Mouse (Mus musculus) retina, embryonic 14.5 days (tissue): ENCODE data around the gene Eral1.

Experiments used
- DNase-seq: peaks from one replicate; pipeline ENCODE4 v3.0.0-alpha.2; 2015; ENCODE audit warnings: low spot score

Gene Eral1

DNA sequence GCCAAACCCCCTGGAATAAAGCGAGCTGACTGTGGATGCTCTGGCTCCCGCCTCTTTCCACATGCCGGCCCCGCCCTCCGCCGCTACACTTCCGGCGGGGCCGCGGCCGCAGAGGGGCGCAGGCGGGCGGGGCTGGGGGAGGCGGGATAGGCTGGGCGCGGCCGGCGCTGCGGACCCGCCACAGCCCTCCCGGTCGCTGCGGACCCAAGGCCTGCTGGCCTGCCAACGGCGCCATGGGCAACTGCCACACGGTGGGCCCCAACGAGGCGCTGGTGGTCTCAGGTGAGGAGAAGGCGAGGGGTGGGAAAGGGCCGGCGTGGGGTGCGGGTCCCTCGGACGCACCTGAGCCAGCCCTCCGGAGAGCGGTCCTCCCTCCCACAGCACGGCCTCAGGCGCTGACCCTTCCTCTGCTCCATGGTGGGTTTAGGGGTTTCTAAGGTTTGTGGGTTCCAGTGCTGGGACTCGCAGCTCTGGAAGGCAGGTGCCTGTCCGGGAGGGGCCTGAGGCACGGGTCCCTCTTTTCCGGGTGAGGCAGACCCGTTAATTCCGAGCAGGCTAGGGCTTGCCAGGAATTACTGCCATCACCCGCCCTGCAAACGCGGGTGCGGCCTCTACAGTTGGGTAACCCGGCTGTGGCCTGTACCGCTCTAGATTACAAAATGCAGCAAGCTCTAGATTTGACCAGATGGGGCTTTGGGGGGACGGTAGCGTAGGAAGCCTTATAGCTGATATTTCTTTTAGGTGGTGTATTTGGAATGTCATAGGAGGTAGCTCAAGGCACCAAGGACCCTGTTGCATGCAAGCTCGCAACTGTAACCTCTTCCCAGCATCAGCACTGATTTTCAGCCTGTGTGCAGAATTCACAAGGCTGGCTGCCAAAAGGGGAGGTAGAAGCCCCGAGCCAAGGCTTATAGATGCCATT lies 42.1 kb downstream of the Eral1 start, which contains the start of gene Flot2:
Flot2 (plus strand) TSS at position 101 of the 922 bp plus-strand sequence.
- DNase-seq: peak; percentile 79

DNA sequence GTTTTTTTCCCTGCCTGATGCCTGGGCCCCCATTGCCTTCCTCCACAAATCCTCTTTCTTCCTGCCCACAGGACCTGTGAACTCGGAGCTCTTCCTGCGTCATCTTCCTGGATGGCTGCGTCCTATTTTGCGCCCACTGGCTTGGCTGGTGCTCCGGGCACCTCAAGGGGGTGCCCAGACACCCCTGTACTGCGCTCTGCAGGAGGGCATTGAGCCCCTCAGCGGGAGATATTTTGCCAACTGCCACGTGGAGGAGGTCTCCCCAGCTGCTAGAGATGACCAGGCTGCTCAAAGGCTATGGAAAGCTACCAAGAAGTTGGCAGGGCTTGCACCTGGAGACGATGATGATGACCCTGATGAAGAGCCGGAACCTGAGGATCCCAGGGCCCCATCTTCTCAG lies 43.4 kb downstream of the Eral1 start:
- DNase-seq: no peak

DNA sequence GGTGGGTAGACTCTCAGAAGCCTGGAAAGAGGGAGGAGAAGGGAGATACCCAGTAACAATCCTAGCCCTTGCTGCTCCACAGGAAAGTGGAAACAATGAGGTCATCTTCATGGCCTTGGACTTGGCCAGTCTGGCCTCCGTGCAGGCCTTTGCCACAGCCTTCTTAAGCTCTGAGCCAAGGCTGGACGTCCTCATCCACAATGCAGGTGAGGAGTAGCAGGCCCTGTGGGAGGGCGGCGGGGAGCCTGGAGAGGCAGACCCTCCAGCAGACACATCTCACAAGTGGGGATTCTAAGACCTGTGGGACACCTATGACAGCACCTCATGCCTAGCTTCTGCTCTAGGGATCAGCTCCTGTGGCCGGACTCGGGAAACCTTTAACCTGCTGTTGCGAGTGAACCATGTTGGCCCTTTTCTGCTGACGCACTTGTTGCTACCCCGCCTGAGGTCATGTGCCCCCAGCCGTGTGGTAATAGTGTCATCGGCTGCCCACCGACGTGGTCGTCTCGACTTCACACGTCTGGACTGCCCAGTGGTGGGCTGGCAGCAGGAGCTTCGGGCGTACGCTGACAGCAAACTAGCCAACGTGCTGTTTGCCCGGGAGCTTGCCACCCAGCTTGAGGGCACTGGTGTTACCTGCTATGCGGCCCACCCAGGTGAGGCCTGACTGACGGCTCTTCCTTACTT lies 46.1 kb downstream of the Eral1 start:
- DNase-seq: no peak

GRCm38 (mm10) chr11:78032809-78033195 lies 47.4 kb downstream of the Eral1 start:
- DNase-seq: peak; percentile 22

- DNase-seq: peak; percentile 95
Observed at GRCm38 (mm10) chr11:78031947-78032808, 48.0 kb downstream of the Eral1 start, which contains the start of gene Dhrs13. Gene Dhrs13 (plus strand): TSS chr11:78032280.

DNA sequence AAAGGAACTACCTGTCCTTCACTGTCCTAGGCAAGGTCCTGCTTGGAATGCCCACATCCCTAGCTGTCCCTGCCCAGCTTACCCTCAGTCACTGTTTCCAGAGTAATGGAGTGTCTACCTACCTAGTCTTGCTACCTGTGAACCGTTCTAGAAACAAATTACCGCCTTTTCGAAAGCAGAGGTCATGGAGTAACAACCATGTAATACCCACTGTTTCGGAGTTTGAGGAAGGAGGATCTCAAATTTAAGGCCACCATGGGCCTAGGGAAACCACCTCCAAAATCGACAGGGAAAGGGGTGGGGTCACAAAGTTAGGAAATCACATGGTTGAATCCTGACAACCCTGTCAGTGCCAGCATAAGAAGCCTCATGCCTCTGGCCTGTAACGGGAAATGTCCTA lies 48.8 kb downstream of the Eral1 start:
- DNase-seq: no peak

DNA sequence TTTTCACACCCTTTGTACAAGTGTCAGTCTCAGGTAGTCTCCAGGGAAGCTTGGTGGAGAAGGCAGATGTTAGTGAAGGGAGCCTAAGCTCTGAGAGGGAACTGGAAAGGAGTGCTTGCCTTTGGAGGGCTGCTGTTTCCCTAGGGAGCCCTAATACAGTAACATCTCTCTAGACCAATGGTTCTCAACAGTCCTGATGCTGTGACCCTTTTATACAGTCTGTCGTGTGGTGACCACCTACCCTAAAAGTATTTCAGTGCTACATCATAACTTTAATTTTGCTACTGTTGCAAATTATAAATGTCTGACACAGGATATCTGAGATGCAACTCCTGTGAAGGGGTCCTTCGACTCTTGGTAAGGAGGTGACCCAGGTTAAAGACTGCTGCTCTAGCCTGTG lies 49.6 kb downstream of the Eral1 start:
- DNase-seq: no peak

DNA sequence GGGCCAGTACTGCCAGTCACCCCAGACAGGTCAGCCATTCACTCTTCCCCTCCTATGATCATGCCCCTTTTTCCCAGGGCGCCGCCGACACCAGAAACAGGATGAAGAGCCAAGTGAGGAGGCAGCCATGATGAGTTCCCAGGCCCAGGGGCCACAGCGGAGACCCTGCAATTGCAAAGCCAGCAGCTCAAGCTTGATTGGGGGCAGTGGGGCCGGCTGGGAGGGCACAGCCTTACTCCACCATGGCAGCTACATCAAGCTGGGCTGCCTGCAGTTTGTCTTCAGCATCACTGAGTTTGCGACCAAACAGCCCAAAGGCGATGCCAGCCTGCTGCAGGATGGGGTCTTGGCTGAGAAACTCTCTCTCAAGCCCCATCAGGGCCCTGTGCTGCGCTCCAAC lies 50.9 kb downstream of the Eral1 start:
- no peak for DNase-seq

- DNase-seq: peak; percentile 71
Observed at GRCm38 (mm10) chr11:78023607-78024006, 56.6 kb downstream of the Eral1 start.
